Mouse (Mus musculus) small intestine, adult 2 months (tissue): Measurements from ENCODE around the gene Ank.

ENCODE experiments used
- CTCF ChIP-seq: fragments of 200-500 bp; IDR thresholded peaks from 2 replicates; pipeline ENCODE4 v1.5.1; 2012; ENCODE audit warnings: low read depth, mild to moderate bottlenecking, control low read depth, inconsistent platforms, low read length, moderate library complexity, mixed read lengths; ENCODE audit not compliant: insufficient replicate concordance, insufficient read length; ENCODE audit errors: extremely low read depth
- POLR2A ChIP-seq: fragments of 200-500 bp; IDR thresholded peaks from 2 replicates; pipeline ENCODE4 v1.6.1; 2012; ENCODE audit warnings: low read depth, mild to moderate bottlenecking, control low read depth, inconsistent platforms, low read length, moderate library complexity

GRCm38 (mm10) chr15:27436194-27436593, 30.3 kb upstream of the Ank start:
- TF ChIP-seq CTCF = no peak
- TF ChIP-seq POLR2A = no peak
